Mouse (Mus musculus): ENCODE measurements at regions not wholly inside any gene's neighbourhood (a gene's known extent, or its start where the extent isn't known, plus 50 kb on each side); places are given as distances from the start of the nearest gene placed in this dataset.

DNA sequence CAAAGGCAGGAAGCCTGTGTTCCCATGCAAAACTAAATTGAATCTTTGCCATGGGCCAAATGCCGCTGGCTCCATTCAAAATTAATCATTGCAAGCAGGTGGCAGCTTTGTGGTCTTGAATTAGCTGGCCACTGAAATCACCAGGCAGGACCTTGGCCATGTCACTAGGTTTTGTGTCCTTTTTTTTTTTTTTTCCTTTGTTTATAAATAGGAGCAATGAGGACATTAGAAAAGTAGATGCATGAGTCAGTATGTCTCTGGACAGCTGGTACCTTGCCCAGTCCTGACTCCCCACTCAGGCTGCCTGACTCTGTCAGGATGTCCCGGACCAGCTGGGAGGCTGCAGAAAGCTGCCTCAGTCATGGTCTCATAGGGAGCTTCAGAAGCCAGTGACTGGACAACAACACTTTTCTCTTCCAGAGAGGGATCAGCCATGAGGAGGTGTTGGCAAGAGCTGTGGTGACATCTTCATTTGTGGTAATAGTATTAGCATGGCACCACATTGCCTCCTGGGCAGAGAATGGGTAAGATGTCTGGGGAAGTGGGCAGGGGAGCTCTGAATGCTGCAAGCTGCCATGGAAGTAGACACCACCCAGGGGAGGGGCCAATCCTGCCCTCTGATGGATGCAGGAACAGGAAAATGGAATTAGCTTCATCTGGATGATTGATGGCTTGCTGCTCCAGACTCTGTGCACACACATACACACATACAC is 55.4 kb upstream of the Msx1 start:
- H3K4me2 ChIP-seq (ENCODE audit: low read depth, low read length) = no peak overlapping the region
- no peak overlapping the region for H3K9ac ChIP-seq (ENCODE audit: low read length)
- H3K27ac ChIP-seq (ENCODE audit: low read length) = no peak overlapping the region
- WGBS = 53% methylated on average over 2 of the region's 2 CpGs
- H3K4me3 ChIP-seq (ENCODE audit: low read length) = no peak overlapping the region
- H3K36me3 ChIP-seq (ENCODE audit: control insufficient read depth, insufficient read depth, low read length) = no peaks in the 10 kb centered on the region
- no peaks in the 10 kb centered on the region for H3K9me3 ChIP-seq (ENCODE audit: control insufficient read depth, low read length)
- no peak for ATAC-seq (ENCODE audit: low read depth)
- H3K4me1 ChIP-seq (replicated peaks; ENCODE audit: control insufficient read depth, insufficient read depth, low read length) = no peaks in the 10 kb centered on the region
- H3K27me3 ChIP-seq (ENCODE audit: control insufficient read depth, insufficient read depth, low read depth, low read length) = no peaks in the 10 kb centered on the region

DNA sequence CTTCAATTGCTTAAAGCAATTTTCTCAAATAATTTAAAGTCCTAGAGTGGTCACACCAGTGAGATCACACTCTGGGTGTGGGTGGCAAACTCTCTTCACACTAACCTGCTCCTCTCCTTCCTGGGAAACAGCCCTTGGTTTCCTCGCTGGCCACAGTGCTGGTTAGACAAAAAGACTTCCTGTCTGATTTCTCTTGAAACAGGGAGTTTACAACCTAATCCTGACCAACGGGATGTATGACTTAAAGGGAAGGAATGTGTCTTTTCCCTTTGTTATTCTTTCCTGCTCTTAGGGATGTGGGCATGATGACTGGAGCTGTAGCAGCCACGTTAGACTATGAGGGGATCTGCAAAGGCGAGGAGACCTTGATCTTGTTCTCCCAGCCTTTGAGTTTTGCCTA is 51.9 kb upstream of the Msx1 start:
- no peak overlapping the region for H3K27ac ChIP-seq (ENCODE audit: low read length)
- H3K9ac ChIP-seq (ENCODE audit: low read length) = no peak overlapping the region

DNA sequence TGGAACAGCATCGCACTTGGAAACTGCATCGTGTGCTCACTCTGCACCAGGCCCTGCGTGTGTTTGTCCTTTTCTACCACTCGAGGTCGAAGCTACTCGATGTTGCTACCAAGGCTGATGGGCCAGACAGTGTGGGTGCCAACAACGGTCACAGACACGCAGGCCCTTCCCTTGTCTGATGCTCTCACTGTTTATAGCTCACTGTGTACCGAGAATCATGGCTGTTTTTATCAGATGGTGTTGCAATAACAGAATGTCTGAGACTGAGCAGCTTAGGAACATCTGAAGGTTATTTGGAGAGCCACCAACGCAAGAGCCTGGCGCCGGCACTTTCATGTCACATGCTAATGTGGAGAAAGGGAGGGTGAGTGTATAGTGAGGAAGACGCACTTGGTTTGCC is 51.1 kb upstream of the Msx1 start:
- Histone ChIP-seq H3K4me1 (replicated peaks; ENCODE audit: control insufficient read depth, insufficient read depth, low read length) (no peaks in the 10 kb centered on the region), H3K4me2 (ENCODE audit: low read depth, low read length) (no peak overlapping the region), H3K4me3 (ENCODE audit: low read length) (no peak overlapping the region), H3K27ac (ENCODE audit: low read length) (no peak overlapping the region), H3K36me3 (ENCODE audit: control insufficient read depth, insufficient read depth, low read length) (no peaks in the 10 kb centered on the region), H3K9ac (ENCODE audit: low read length) (no peak overlapping the region), H3K9me3 (ENCODE audit: control insufficient read depth, low read length) (no peaks in the 10 kb centered on the region), H3K27me3 (ENCODE audit: control insufficient read depth, insufficient read depth, low read depth, low read length) (no peaks in the 10 kb centered on the region)
- 65% methylated on average over 13 of the region's 13 CpGs for whole genome bisulfite sequencing
- ATAC-seq (ENCODE audit: low read depth) = peak; percentile 73

More for the DNA sequence above, 51.9 kb upstream of the Msx1 start:
- no peak for ATAC-seq (ENCODE audit: low read depth)
- Histone ChIP-seq H3K4me3 (ENCODE audit: low read length) (no peak overlapping the region), H3K9me3 (ENCODE audit: control insufficient read depth, low read length) (no peaks in the 10 kb centered on the region), H3K4me1 (replicated peaks; ENCODE audit: control insufficient read depth, insufficient read depth, low read length) (no peaks in the 10 kb centered on the region), H3K36me3 (ENCODE audit: control insufficient read depth, insufficient read depth, low read length) (no peaks in the 10 kb centered on the region), H3K27me3 (ENCODE audit: control insufficient read depth, insufficient read depth, low read depth, low read length) (no peaks in the 10 kb centered on the region), H3K4me2 (ENCODE audit: low read depth, low read length) (no peak overlapping the region)
- 48% methylated on average over 4 of the region's 4 CpGs for WGBS

DNA sequence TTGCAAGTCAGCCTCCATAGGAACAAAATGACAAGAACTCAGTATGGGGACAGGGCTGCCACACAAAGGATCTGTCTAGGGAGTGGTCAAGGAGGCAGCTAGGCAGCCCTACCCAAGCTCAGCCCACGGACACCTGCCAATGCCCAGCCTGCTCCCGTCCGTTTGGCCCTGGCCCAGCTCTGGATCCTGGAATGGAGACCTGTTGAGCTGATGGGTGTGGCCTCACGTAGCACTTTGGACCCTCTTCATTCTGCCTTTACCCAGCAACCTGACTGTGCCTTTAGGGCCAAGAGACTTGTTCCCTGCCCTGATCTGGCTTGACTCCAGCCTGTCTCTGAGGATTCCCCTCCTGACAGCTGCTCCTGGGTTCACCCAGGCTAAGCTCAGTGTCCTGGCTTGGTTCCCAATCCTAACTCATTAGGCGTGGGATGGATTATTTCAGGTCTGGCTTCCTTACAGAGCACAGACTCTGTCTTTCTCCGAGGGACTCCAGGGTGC is 50.5 kb upstream of the Msx1 start:
- H3K9me3 ChIP-seq (ENCODE audit: control insufficient read depth, low read length) = no peaks in the 10 kb centered on the region
- H3K36me3 ChIP-seq (ENCODE audit: control insufficient read depth, insufficient read depth, low read length) = no peaks in the 10 kb centered on the region
- peak; percentile 31; the same call in 1 of the 2 replicates for ATAC-seq (ENCODE audit: low read depth)
- H3K9ac ChIP-seq (ENCODE audit: low read length) = no peak overlapping the region
- H3K4me2 ChIP-seq (ENCODE audit: low read depth, low read length) = no peak overlapping the region
- no peaks in the 10 kb centered on the region for H3K27me3 ChIP-seq (ENCODE audit: control insufficient read depth, insufficient read depth, low read depth, low read length)
- no peak overlapping the region for H3K4me3 ChIP-seq (ENCODE audit: low read length)
- H3K27ac ChIP-seq (ENCODE audit: low read length) = no peak overlapping the region
- 55% methylated on average over 6 of the region's 6 CpGs for WGBS
- no peaks in the 10 kb centered on the region for H3K4me1 ChIP-seq (replicated peaks; ENCODE audit: control insufficient read depth, insufficient read depth, low read length)
